Mouse (Mus musculus): ENCODE results near the gene P4hb. TPM values are rescaled to one million over a fixed set of nuclear protein-coding genes. Genes with fewer than 3 reads are reported as not detected.

The P4hb gene
- 224 TPM for polyA plus RNA-seq (2017; shearing (Covaris generic))

GRCm38 (mm10) chr11:120572752-120573584 is at the start of gene P4hb:
Gene P4hb, minus strand, starts transcription at chr11:120573253.

GRCm38 (mm10) chr11:120617519-120618112 is 44.6 kb upstream of the P4hb start, which contains the start of gene Pcyt2:
Gene Pcyt2, minus strand, starts transcription at chr11:120617936.

GRCm38 (mm10) chr11:120608241-120609034 is 35.4 kb upstream of the P4hb start, which contains the start of gene Npb:
Gene Npb, plus strand, starts transcription at chr11:120608477.

GRCm38 (mm10) chr11:120598283-120598989 is 25.4 kb upstream of the P4hb start, which contains the start of the genes Alyref and Anapc11:
Gene Alyref, minus strand, starts transcription at chr11:120598365.
Gene Anapc11, plus strand, starts transcription at chr11:120598421.

GRCm38 (mm10) chr11:120581490-120582267 is 8.6 kb upstream of the P4hb start, which contains the start of gene Arhgdia:
Gene Arhgdia, minus strand, starts transcription at chr11:120581624.

GRCm38 (mm10) chr11:120550810-120551440 is 22.1 kb downstream of the P4hb start, which contains the start of gene Ppp1r27:
Gene Ppp1r27, minus strand, starts transcription at chr11:120551132.

GRCm38 (mm10) chr11:120549168-120549945 is 23.7 kb downstream of the P4hb start, which contains the start of gene Mcrip1:
Gene Mcrip1, minus strand, starts transcription at chr11:120549727.

GRCm38 (mm10) chr11:120530085-120530964 is 42.7 kb downstream of the P4hb start, which contains the start of gene Gcgr:
Gene Gcgr, plus strand, starts transcription at chr11:120530699.

Other genes with a start within 250 kb of the P4hb start
- 2,599 TPM for gene Actg1, start 224.7 kb downstream of the P4hb start, polyA plus RNA-seq (2017; shearing (Covaris generic))
- gene Fscn2, start 211.7 kb downstream of the P4hb start, polyA plus RNA-seq (2017; shearing (Covaris generic)): 0.16 TPM
- gene Faap100, start 194.5 kb downstream of the P4hb start, polyA plus RNA-seq (2017; shearing (Covaris generic)): 29.3 TPM
- gene Nploc4, start 135.5 kb downstream of the P4hb start, polyA plus RNA-seq (2017; shearing (Covaris generic)): 7.2 TPM
- not detected for gene Tspan10, start 130.6 kb downstream of the P4hb start, polyA plus RNA-seq (2017; shearing (Covaris generic))
- 0.30 TPM for gene Pde6g, start 119.8 kb downstream of the P4hb start, polyA plus RNA-seq (2017; shearing (Covaris generic))
- gene Oxld1, start 115.2 kb downstream of the P4hb start, polyA plus RNA-seq (2017; shearing (Covaris generic)): 5.6 TPM
- 50.8 TPM for gene Ccdc137, start 115.1 kb downstream of the P4hb start, polyA plus RNA-seq (2017; shearing (Covaris generic))
- gene Arl16, start 105.6 kb downstream of the P4hb start, polyA plus RNA-seq (2017; shearing (Covaris generic)): 42.3 TPM
- gene Mrpl12, start 88.6 kb downstream of the P4hb start, polyA plus RNA-seq (2017; shearing (Covaris generic)): 84.8 TPM
- gene Slc25a10, start 81.4 kb downstream of the P4hb start, polyA plus RNA-seq (2017; shearing (Covaris generic)): 12.9 TPM
- not detected for gene Gcgr, start 42.6 kb downstream of the P4hb start, polyA plus RNA-seq (2017; shearing (Covaris generic))
- 95.6 TPM for gene Mcrip1, start 23.5 kb downstream of the P4hb start, polyA plus RNA-seq (2017; shearing (Covaris generic))
- gene Ppp1r27, start 22.1 kb downstream of the P4hb start, polyA plus RNA-seq (2017; shearing (Covaris generic)): not detected
- 899 TPM for gene Arhgdia, start 8.4 kb upstream of the P4hb start, polyA plus RNA-seq (2017; shearing (Covaris generic))
- gene Alyref, start 25.1 kb upstream of the P4hb start, polyA plus RNA-seq (2017; shearing (Covaris generic)): 3.4 TPM
- gene Anapc11, start 25.2 kb upstream of the P4hb start, polyA plus RNA-seq (2017; shearing (Covaris generic)): 147 TPM
- gene Npb, start 35.2 kb upstream of the P4hb start, polyA plus RNA-seq (2017; shearing (Covaris generic)): 0.92 TPM
- gene Pcyt2, start 44.7 kb upstream of the P4hb start, polyA plus RNA-seq (2017; shearing (Covaris generic)): 206 TPM
- gene Sirt7, start 52.0 kb upstream of the P4hb start, polyA plus RNA-seq (2017; shearing (Covaris generic)): 128 TPM
- gene Mafg, start 60.3 kb upstream of the P4hb start, polyA plus RNA-seq (2017; shearing (Covaris generic)): 8.0 TPM
- gene Pycr1, start 70.5 kb upstream of the P4hb start, polyA plus RNA-seq (2017; shearing (Covaris generic)): 0.72 TPM
- gene Myadml2, start 74.9 kb upstream of the P4hb start, polyA plus RNA-seq (2017; shearing (Covaris generic)): 0.40 TPM
- not detected for gene Notum, start 87.9 kb upstream of the P4hb start, polyA plus RNA-seq (2017; shearing (Covaris generic))
- gene Aspscr1, start 99.7 kb upstream of the P4hb start, polyA plus RNA-seq (2017; shearing (Covaris generic)): 104 TPM
- 146 TPM for gene Cenpx, start 140.5 kb upstream of the P4hb start, polyA plus RNA-seq (2017; shearing (Covaris generic))
- 75.0 TPM for gene Lrrc45, start 140.7 kb upstream of the P4hb start, polyA plus RNA-seq (2017; shearing (Covaris generic))
- 0.63 TPM for gene Rac3, start 148.2 kb upstream of the P4hb start, polyA plus RNA-seq (2017; shearing (Covaris generic))
- 26.8 TPM for gene Dcxr, start 154.0 kb upstream of the P4hb start, polyA plus RNA-seq (2017; shearing (Covaris generic))
- not detected for gene Cbr2, start 158.9 kb upstream of the P4hb start, polyA plus RNA-seq (2017; shearing (Covaris generic))
- 10.3 TPM for gene Hmga1b, start 189.5 kb upstream of the P4hb start, polyA plus RNA-seq (2017; shearing (Covaris generic))
- gene Rfng, start 211.0 kb upstream of the P4hb start, polyA plus RNA-seq (2017; shearing (Covaris generic)): 1.8 TPM
- 183 TPM for gene Gps1, start 211.0 kb upstream of the P4hb start, polyA plus RNA-seq (2017; shearing (Covaris generic))
- 50.4 TPM for gene Dus1l, start 223.2 kb upstream of the P4hb start, polyA plus RNA-seq (2017; shearing (Covaris generic))